Mouse (Mus musculus): ENCODE measurements at regions not wholly inside any gene's neighbourhood (a gene's known extent, or its start where the extent isn't known, plus 50 kb on each side); places are given as distances from the start of the nearest gene placed in this dataset.

DNA sequence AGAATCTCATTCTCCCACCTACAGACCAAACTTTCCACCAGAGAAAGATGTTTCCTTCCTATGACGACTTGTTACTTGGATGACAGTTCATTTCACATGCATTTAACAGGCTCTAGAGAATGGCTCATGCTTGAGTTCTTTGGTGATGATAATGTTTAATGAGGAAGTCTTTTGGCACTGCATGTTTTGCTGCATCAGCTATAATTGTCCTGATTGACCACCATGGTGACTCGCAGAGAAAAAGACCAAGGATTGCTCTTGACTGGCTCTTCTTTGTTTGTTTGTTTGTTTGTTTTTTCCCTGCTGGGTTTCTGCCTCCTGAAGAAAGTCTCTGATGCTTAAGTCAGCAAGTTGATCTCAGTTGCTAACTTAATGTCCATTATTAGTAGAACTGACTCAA lies 129.8 kb upstream of the Bcl6 start:
- DNase-seq, result no peak
- intact Hi-C loops (cut with DNase I), result no loop called here

DNA sequence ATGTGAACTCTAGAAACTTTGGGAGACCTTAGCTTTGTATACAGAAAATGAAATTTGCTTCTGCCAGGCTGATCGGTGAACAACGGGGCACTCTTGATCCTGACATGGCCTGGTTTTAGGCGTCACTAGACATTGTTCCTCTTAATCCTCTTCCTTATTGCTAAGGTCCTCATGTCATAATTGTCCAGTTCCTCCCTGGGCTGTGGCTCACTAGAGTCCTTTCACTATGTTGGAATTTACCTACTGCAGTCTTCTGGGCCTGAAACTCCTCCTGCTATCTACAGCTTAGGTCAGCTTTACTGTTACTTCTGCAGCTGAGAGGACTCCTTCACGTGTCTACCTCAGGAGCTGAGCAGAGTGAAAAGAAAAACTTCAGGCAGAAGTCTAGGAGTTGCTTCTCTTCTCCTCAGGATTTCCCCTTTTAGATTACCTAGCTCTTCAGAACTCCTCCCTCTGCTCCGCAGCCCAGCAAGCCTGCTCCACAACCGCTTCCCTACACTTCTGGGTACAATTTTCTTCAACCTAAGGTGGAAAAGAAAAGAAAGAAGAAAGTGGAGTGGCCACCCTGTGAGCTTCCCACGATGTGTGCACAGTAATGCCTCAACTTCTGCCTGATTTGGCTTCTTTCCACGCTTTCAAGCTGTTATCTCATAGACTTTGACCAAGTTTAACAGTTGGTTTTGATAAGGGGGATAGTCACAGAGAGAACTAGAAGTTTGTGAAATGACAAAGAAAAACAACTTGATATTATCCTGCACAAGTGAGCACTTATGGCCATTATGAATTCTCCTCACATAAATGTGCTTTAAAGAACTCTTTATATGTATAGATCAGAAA lies 114.4 kb upstream of the Bcl6 start:
- intact Hi-C loops (cut with DNase I), result no loop called here
- DNase-seq, result no peak

DNA sequence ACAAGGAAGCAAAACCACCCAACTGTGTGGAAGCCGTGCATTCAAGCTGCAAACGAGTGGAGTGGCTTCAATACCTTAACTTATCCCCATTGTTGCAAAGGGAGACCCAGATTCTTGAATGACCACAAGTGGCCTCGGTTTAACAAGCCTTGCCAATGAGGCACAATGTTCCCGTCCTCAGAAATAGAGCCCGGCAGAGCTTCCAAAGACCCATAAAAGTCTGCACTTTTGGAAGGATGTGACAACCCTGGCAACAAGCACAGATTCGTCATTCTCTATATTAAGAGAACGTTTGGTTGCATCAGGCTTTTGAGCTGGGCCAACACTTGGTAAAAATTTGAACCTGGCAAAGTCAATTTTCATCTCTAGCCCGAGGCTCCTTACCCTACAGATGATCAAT lies 108.9 kb upstream of the Bcl6 start:
- no peak for DNase-seq
- intact Hi-C loops (cut with DNase I), result no loop called here

DNA sequence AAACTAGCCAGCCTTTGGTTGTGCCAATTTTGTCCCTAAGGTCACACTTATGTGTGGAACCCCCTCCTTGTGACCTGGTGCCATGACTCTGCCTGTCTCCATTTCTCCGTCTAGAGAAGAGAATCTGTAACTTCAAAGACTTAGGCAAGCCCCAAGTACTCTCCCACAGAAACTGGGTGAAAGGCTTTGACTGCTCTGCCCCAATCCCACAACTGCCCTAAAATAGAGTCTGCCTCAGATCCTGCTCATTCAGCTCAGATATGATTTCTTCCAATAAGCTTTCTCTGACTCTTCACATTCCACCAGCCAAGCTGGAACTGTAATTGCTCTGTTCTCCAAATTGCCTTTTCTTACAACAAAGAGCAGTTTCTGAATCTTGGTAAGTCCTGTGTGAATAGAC lies 107.4 kb upstream of the Bcl6 start:
- intact Hi-C loops (cut with DNase I), result no loop called here
- DNase-seq, result no peak

DNA sequence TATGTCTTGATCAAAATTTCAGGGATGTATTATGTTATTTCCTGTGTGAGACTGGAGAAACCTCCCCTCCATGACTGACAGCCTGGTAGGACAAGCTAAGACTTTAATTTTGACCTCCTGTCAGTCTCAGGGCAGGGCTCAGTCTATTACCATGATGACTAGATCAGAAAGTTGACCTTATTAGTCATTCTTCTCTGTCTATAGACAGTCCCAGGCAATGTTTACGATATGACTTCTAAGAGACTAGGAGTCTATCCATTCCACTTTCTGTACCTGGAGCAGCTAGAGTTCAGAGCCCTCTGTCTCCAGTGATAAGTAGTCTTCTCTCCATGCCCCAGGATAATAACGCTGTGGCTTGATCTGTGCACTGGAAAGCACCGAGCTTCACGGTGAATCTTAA lies 107.0 kb upstream of the Bcl6 start:
- intact Hi-C loops (cut with DNase I), result no loop called here
- DNase-seq, result no peak

DNA sequence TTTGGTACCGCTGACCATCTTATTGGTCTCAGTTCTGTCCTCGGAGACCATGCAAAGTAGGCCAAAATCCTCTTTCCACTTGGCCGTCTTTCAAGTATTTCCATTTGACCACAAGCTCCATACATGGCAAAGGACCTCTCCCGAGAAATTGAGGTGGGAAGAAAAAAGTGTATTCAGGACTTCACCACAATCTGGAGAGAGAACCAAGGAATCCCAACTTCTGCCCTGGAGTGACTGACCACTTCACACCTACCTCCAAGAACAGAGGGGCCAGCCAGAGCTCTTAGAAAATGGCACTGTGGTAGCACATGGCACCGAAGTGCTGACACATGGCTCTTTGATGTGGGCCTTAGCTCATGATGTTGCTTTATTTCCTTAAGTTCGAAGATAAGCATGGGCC lies 105.9 kb upstream of the Bcl6 start:
- no peak for DNase-seq
- intact Hi-C loops (cut with DNase I), result no loop called here

DNA sequence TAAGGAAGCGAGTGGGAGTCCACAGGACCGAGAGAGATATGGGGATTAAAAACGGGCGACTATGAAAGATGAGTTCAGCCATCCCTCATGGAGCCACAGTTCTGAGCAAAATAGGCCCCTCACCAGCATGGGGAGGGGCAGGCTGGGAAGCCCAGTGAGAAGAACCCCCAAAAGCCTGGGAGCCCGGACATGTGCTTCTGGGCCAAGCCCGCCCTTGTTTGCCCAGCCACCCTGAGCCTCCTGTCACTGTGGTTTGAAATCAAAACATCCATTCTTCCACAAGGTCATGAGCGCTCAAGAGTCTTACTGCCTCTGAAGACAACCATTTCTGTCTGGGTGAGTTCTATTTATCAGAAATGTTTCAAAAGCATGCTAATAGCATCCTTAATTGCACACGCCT lies 105.0 kb upstream of the Bcl6 start:
- no peak for DNase-seq
- intact Hi-C loops (cut with DNase I), result no loop called here

DNA sequence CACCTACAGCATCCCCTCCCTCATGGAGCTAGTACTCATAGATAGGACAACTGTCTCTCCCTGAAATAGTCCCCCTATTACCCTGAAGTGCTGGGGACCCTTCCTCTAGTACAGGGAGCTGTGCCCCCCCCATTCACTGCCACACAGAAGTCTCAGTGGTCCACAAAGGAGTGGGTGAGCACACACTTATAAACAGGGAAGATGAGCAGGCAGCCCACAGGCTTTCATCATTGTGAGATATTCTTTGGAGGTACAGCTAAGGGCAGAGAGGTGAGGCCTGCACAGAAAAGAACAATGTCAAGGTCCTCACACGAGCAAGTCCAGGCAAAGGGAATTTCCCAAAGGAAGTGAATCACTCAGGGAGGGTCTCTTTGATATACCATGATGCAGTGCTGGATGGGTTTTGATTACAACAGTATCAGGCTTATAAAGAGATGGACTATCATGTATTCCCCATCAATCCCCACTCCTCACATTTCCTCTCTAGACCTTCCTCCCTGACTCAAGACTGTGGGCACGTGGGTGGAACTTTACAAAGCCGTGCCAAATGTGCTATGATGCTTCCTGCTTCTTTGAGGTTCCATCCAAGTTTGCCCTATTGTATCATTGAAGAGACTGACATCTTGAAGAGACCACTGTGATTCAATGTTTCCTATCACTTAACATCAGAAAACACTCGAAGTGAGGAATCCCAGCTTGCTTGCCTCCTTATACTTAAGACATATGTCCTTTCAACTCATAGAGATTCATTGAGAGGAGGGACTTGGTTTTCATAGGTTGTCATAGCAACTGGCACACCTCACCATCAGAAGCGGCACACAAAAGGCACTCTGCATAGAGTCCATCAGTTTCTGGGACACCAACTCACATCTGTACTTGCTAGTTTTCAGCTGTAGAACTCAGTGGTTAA lies 104.2 kb upstream of the Bcl6 start:
- intact Hi-C loops (cut with DNase I), result no loop called here
- DNase-seq, result no peak

DNA sequence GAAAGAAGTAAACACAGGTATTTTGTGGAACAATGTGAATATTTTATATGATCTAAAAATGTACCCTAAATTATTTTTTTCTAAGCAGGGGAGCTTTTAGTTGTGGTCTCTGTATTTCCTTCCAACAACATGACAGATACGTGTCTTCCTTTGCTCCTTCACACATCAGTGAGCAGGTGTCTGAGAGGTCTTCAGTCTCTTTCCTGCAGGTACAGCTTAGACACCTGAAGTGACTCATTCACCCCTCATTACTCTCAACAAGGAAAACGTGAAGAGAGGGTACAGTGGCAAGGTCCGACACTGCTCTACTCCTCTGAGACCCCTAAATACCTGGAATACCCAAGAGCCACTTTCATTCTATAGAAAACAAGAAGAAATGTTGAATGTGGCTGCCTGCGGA lies 103.5 kb upstream of the Bcl6 start:
- intact Hi-C loops (cut with DNase I), result no loop called here

DNA sequence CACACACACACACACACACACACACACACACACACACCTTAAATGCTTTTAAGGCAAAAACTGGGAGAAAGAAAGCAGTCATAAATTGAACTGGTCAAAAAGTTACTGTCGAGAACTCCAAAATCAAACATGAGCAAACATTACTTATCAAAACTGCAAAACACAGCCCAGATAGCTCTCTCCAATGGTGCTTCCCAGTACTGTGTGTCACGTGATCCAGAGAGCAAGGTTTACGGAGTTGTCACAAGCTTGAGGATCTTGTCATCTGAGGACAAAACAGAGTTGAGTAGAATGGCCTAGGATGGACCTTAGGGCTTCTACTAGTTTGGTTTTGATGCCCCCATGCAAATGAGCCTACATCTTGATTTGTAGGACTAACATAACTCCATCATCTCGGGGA lies 102.3 kb upstream of the Bcl6 start:
- intact Hi-C loops (cut with DNase I), result no loop called here
- no peak for DNase-seq

More for the DNA sequence above, 103.5 kb upstream of the Bcl6 start:
- DNase-seq, result no peak

DNA sequence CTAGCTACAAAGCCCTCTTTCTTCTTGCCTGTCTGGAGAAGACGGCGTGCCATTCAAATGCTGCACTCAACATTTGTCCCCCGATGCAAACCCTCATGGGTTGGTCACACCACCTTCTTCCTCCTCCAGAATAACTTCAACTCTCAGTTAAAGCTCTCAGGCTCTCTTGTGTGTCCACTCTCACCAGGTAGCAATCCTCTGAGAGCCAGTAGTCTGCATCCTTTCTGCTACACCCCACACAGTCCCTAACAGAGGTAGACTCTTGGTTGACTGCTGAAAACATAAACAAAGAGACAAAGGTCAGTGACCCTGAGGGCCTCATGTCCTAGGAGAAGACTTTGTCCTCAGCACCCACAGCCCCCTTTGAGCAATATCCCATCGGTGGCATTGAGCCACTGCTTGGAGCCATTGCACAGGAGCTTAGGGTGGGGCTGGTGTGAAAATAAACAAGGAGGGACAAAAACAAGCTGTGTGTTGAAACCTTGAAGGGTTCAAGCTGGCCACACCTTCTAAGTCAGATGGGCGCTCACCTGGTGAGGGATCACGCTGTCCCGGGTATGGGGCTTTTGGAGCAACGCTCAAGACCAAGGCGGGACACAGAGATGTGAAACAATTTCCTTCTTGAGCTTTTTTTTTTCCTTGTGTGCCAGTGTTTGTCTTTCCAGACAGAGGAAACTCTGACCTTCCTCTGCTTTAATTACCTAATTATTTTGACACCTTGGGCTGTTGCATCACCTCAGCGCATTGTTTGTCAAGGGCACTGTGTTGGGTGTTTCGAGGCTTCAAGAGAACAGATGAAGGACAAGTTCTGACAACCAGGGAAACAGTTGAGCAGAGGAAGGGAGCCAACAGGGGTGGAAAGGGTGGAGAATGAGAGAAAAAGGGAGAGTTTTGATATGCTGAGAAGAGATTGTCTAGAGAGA lies 101.4 kb upstream of the Bcl6 start:
- DNase-seq, result no peak
- intact Hi-C loops (cut with DNase I), result no loop called here

DNA sequence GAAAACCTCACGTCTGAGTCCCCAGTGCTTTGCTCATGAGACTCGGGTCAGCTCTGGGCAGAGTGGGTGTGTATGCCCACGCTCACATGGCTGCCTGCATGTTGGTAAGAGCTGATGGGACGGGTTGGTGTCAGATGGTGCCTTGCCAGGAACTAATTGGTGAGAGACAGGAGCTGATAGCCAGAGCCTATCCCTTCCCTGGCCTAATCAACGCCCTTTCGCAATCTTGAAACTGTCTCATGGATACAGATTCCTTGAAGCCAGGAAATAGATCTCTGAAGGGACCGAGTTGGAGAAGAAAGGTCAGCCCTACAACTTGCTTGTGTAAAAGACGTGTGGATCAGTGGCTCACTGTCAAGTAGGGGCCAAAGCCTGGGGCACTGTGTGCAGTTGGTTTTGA lies 95.3 kb upstream of the Bcl6 start:
- intact Hi-C loops (cut with DNase I), result no loop called here

DNA sequence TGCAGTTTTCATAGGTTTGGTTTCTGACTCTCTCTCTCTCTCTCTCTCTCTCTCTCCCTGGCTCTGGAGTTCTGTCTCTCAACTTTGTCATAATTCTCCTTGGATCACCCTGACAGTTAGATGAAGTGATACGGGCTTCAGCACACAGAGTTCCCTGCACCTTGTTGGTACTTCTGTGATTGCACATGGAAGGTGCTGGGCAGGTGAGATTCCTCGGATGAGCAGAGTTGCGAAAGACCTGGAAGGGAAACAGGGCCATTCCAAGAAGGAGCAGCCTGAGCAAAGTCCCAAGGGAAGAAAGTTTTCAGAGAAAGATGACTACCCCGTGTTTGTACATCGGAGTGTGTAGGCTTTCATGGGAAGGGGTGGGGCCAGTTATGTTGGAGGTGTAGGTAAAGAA lies 91.8 kb upstream of the Bcl6 start:
- no peak for DNase-seq
- intact Hi-C loops (cut with DNase I), result no loop called here

More for the DNA sequence above, 95.3 kb upstream of the Bcl6 start:
- DNase-seq, result no peak

DNA sequence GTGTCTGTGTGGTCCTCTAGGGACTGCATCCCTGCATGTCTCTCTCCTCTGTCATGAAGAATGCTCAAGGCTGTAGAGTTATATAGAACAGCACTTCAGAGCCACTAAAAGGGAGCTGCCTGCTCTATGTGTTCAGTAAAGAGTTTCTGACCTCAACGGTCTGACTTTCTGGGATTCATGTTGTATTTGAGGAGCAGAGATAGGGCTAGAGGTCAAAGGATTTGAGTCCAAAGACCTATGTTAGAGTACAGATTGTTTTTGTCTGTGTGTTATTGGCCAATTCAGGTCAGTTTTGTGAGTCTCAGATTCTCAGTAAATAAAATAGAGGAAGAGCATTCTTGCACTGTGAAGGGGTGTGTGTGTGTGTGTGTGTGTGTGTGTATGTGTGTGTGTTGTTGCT lies 90.0 kb upstream of the Bcl6 start:
- intact Hi-C loops (cut with DNase I), result no loop called here

DNA sequence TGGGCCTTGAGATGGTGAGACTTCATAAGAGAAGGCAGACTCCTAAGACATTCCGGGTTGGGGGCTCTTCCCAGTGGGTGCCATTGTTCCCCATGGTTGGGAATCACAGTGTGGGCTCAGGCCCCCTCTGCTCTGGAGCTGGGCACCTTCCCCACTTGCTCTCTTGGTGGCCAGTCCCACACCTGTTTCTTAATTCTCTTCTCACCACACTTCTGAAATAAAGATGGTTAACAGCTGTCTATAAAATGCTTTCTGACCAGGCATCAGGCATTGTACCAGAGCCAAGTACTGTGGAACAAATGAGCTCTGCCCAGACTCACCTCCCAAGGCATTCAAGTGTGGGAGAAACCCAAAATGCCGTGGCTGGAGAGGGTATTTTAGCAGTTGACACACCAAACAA lies 88.8 kb upstream of the Bcl6 start:
- DNase-seq, result no peak
- intact Hi-C loops (cut with DNase I), result no loop called here

More for the DNA sequence above, 90.0 kb upstream of the Bcl6 start:
- DNase-seq, result no peak

DNA sequence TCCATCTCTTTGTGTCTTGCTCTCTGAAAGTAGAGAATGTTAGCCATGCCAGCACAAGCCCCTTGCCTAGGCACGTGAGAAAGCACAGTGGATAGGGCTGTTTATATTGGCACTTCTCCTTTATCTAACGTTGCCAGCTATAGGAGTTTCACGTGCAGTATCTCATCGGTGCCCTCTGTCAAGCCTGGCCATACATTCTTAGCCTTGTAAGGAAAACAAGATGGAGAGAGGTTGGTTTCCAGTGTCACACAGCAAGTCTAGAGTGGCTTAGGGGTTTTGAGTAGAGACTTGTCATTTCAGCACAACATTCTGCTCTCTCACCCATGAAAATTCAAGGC lies 88.1 kb upstream of the Bcl6 start:
- DNase-seq, result no peak
- intact Hi-C loops (cut with DNase I), result no loop called here

DNA sequence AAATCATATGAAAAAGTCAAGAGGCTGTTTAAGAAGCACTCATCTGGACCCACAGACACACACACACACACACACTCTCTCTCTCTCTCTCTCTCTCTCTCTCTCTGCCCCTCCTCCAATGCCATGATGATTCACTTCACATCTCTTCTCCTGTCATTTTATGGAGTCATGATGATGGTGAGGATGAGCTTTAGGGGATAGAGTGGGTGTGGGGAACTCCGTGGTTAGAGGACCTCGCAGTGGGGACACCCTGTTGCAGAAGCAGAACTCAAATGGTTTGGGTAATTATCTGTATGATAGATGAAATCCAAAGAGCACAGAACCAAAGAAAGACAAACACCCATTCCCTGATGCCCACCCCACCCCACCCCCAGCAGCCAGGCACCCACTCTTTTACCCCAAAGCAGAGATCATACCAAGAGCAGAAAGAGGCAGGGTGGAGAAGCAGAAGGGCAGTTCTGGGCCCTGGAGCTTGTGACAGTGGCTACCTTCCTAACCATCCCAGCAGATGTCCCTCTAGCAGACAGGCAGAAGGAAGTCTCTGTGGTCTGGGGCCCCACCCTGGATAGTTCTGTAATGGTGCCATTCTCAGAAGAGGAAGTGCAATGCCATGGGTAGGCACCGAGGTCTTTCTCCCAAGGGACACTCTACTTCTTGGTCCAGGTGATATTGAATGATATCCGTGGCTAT lies 87.6 kb upstream of the Bcl6 start:
- DNase-seq, result no peak
- intact Hi-C loops (cut with DNase I), result no loop called here

DNA sequence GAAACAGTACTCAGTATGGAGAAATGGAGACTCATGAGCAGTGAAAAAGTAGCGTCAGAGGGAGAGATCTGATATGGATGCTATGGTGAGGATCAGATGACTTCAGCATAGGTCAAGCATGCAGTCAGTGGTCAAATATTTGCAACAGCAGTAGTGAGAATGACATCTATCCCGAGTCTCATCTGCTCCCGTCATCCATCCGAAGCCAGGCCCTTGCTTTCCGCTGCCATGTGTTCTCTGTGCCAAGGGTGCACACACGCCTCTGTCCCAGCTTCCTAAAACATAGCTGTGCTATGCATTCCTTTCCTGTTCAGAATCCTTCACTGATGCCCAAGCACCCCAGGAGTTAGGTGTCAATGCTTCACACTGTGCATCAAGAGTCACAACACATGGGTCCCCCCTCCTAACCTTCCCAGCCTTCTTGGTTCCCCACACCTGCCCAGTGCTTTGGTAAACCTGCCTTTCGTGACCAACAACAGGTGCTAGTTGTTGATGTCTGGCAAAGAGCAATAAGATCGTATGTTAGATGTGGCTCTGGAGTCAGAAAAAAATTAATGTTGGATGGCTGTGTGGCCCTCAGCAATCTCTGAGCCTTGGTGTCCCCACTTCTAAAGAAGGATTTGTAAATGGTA lies 85.1 kb upstream of the Bcl6 start:
- intact Hi-C loops (cut with DNase I), result no loop called here
- DNase-seq, result no peak

DNA sequence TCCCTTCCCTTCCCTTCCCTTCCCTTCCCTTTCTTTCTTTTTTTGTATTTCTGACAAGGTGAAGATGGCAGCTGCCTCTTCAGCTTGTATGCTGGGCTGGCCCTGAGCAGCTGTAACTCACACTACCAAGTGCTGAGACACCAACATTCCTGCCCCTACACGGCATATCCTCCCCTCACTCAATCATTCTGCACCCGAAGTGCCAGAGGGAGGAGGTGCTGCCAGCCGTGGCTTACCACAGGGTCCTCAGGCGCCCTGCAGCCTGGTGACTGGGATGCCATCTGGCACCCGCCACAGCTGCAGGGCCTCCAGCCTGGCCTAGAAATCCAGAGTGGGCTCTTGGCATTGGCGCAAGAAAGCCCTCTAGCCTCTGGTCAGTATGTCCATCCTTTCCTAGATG lies 84.4 kb upstream of the Bcl6 start:
- no peak for DNase-seq
- intact Hi-C loops (cut with DNase I), result no loop called here

DNA sequence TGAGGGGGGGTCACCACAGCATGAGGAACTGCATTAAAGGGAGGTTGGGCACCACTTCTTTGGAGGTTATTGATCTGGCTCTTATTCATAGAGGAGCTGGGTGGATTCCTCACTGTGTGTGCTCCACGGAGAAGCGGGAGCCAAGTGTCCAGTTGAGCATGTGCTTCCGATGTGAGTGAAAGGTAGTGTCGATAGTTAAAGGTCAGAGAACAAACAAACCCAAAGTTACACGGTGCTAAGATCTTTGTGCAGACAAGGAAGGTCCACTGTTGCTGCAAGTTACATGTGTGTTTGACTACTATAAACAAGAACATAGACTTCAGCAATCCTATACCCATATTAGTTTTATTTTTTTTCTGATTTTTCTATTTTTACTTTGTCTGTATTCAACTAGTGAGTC lies 80.8 kb upstream of the Bcl6 start:
- intact Hi-C loops (cut with DNase I), result no loop called here

More for the DNA sequence above, 80.8 kb upstream of the Bcl6 start:
- no peak for DNase-seq
